Mouse (Mus musculus): ENCODE measurements at regions not wholly inside any gene's neighbourhood (a gene's known extent, or its start where the extent isn't known, plus 50 kb on each side); places are given as distances from the start of the nearest gene placed in this dataset.
"Not testable (repeated sequence)": the region's sequence is repeated elsewhere in the genome, so short reads cannot be mapped to it uniquely, and the experiment has no call there.

DNA sequence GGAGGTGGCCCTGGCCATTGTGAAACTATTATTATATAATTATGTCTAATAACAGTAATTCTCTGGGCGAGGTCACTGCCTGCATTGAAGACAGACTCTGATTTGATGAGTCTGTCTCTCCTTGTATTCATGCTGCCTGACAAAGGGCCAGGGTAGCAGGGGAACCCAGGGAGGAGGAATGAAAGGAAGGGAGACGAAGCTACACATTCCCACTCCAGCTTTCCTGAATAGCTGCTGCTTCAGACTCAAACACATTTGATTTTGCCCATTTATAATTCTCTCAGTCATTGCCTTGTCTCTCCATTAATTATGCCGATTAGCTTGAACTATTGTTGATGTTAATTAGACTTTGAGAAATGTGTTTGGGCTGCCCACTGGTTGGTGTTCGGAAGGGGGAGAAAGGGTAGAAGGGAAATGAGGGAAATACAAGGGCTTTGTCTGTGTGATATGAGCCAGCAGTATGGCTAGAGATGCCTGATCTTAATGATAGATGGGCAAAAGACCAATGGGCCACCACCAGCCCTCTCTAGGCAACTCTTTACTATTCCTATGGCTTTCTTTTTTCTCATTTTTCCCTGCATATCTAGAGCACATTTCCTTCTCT, 881.8 kb downstream of the Gm9195 start:
- no peak for DNase-seq

DNA sequence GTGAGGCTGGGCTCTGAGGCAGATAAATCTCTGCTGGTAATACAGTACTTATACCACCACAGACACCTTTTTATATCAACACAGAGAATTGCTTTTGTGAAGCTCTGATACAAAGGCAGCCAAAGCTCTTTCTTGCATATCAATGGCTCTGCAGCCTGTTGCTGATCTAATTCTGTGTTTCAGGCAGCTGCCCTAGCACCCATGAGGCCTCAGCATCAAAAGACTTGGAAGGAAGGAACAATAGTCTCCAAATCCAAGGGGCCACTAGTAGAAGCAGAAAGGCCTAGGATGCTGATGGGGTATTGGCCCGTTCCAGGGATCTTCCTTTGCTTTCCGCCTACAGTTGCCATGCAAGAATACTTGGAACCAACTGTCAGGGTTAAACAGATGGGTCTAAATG, 887.9 kb downstream of the Gm9195 start:
- DNase-seq, result no peak

GRCm38 (mm10) chr14:71597859-71598258, 893.8 kb downstream of the Gm9195 start:
- DNase-seq, result no peak

DNA sequence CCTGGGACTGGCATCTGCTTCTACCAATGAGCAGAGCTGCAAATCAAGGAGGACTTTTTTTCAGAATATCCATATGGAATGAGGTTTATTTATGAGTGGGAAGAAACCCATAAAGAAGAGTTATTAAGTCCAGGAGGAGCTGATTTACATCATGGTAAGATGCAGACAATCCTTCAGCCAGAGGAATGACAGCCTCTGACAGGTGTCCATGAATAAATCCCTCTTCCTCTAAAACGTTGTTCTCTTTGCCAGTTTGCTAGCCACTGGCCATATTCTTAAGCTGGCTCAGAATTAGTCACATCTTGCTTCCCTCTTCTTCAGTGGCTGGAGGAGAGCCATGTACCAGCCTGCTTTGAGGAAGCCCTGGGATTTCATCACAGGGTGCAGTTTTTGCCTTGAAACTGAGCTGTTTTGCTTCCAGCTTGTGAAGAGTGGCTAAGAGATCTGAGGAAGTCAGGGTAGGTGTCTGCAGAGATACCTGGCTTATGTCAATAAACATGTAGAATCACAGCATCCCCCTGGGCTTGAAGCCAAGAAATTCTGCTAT, 902.9 kb downstream of the Gm9195 start:
- DNase-seq, result no peak

DNA sequence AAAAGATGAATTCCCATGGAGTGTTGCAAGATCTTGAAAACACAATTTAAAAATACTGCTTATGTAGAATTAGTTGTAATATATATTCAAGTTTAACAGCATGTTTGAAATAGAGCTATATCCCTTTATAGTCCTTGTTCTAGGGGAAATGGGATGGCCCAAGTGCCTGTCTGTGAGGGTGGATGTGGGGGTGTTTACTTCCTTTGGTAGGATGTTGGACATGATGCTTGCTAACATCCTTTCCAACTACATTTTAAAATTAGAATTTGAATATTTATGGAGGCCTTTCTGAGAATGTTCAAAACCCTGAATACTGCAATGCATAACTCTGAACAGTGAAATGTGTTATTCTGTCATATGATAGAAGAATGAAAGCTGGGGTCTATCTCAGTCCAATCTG, 903.6 kb downstream of the Gm9195 start:
- DNase-seq, result no peak

DNA sequence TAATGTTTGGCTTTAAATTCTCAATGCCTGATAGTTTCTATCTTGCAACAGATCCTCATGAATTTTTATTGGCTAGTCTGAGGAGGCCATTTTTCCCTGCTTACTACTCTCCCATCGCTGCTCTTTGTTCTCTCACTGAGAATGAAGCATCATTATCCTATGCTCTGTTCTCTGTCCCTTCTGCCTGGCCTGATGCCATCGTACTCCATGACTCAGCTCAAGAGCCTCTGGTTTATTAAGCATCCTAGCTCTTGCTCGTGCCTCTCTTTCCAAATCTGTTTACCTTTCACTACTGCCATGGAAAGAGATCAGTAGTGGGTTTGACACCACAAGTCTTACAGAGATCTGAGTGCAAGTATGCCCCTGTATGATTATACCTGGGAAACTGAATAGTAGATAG, 926.8 kb downstream of the Gm9195 start:
- DNase-seq, result no peak

DNA sequence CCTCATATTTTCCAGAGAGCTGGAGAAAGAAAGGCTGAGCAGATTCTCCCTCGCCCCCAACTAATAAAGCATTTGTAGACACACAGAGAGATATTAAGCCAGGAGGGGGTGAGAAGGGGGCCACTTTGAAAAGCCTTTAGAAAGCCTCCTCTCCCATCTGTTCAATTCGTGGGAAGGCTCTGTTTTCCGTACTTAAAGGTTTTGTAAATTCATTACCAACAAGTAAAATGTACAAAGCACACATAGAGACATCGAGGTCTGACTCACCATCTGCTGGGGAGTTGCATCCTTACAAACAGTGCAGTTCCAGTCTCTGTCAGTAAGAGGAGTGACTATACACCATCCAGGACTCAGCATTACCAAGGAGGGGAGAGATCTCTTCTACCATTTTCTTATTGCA, 929.7 kb downstream of the Gm9195 start:
- no peak for DNase-seq

DNA sequence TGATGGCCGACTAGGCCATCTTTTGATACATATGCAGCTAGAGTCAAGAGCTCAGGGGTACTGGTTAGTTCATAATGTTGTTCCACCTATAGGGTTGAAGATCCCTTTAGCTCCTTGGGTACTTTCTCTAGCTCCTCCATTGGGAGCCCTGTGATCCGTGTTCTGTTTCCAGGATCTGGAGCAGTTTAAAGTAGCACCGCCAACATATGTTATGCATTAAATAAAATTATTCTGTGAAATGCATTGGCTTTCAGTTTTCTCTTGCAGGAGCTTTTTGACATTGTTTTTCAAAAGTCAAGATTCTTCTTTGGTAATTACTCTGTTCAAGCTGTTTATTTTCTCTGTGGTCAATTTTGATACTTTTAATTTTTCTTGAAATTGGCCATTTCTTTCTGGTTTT, 937.3 kb downstream of the Gm9195 start:
- not testable (repeated sequence) for DNase-seq

DNA sequence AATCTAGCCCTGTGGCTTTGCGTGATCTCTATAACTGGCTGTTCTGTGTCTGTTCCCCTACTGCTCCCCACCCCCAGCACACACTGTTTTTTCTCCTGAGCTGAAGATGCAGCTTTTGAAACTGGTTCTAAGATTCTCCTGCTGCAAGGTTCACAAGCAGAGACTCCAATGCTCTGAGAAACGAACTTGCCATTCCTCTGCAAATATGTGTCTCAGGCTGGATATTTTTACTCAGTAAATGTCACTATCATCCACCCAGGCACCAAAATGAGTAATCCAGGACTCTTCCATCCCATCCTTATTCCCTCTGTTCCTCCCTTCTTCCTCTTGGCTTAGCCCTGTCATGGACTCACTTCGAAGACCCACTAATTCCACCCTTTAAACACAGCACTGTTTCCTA, 943.9 kb upstream of the Fam160b2 start:
- DNase-seq, result no peak

DNA sequence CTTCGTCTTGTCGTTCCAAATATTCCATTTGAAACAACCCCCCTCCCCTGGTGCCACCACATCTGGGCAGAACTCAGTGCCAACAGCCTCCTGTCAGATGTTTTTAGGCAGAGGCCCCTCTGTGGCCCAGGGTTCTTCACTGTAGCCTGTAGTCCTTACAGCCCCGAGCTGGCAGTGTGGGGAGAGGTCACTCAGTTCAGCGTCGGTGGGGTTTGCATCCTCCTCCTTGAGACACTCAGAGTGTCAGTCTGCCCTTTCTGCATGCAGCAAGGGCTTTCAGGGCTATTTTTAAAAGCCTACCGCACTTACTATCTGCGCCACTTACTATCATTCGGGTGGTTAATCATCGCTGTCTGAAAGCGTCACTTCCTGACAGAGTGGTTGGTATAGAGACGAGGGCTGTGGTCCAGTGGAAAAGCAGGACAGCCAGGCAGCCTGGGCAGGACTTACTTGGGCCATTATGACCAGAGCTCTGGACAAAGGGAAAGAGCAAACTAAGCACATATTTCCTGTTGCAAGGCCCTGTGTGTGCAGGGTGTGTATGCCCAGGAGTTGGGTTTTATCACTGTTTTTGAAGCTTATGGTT, 932.5 kb upstream of the Fam160b2 start:
- DNase-seq, result no peak

GRCm38 (mm10) chr14:71531298-71531697, 931.7 kb upstream of the Fam160b2 start:
- DNase-seq, result no peak

GRCm38 (mm10) chr14:71530421-71530820, 930.8 kb upstream of the Fam160b2 start:
- no peak for DNase-seq

DNA sequence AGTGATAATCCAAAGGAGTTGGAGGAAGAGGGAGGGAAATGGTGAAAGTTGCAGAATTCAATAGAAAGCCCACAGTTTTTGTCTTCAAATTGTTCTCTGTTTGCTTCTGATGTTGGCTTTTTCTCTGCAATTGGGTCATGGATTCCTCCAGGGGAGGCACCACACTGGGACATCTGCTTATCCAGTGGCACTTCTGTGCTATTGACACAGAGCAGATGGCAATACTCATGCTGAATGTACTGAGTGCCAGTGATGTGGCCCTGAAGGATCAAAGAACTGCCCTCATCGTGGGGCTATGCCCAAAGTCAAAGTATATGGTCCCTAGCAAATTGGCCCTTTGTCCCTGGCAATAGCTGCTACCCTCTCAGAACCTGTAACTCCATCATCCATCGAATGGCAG, 918.9 kb upstream of the Fam160b2 start:
- DNase-seq, result no peak

DNA sequence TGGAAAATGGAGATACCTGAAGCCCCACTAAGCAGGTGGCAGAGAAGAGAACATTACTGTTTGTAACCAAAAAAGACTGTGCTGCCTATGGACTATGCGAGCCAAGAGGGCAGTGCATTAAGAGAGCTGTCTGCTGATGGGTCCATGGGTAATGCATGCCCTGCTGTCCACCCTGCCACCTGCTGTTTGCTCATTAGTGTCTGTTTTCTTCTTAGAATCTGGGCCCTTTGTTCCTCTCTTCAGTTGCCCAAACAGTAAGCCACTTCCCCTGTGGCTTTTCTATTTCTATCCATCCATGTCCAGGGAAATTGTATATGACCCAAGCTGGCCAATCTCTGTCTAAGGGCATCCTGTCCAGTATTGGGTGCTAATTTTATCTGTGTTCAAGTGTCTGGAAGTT, 901.2 kb upstream of the Fam160b2 start:
- DNase-seq, result no peak

DNA sequence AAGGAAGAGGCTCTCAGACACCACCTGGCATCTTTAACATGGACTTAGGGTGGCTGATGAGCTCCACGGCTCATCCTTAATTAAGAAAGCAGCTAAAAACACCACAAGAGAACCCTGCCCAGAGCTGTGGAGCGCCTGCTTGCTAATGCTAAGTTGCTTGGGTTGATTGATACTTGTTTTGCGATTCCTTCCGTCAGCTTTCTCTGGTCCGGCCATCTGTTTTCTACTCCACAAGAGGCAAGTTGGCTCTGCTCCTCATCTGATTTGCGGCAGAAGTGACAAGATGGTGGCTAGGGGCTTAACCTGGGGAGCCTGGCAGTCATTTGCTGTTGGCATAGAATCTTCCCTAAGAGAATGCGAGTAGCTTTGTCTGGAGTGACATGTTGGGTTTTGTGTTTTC, 891.6 kb upstream of the Fam160b2 start:
- DNase-seq, result no peak

GRCm38 (mm10) chr14:71486176-71486970, 886.7 kb upstream of the Fam160b2 start:
- DNase-seq, result no peak

DNA sequence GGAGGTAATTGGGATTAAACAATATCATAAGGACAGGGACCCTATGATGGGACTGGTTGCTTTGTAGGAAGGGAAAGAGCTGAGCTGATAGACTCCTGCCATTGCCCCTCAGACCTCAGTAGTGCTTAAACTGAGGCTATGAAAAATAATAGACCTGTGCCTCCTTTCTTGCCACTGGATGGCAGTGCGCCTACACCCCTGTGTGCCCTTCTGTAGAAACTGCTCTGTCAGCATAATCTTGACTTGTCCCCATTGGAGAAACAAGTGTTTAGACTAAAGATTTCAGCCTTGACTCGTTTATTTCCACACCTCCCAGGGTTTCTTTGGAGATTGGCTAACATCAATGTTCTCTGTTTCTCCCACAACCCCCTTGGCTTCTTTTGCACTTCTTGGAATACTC, 876.0 kb upstream of the Fam160b2 start:
- no peak for DNase-seq

DNA sequence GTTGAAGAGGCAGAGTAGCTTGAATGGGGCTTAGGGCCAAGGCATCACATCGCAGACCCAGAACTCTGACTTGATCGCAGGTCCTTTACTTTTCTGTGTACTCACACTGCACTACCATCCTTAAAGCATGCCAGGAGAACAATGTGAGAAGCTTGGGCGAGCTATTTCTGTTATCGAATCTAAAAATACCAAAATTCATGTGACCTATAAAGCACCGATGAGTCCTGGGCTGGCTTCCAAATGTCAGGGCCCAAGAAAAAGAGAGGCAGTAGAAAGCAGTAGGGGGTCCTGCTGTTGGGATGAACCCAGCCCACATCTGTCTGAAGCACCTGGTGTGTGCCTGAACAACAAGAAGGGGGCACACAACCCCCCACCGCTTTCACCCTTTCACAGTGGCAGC, 874.3 kb upstream of the Fam160b2 start:
- DNase-seq, result no peak

GRCm38 (mm10) chr14:71432364-71432763, 832.7 kb upstream of the Fam160b2 start:
- no peak for DNase-seq

Data from thymus, postnatal 4 days (tissue).